Mouse (Mus musculus) G1E (cell line): ENCODE measurements around the gene Pla2g2c.

Experiments
- CTCF ChIP-seq: IDR thresholded peaks from 2 replicates; pipeline ENCODE4 v1.5.1; 2012; ENCODE audit warnings: low read depth, low read length, inconsistent platforms, mixed read lengths
- GATA1 ChIP-seq: IDR thresholded peaks from 2 replicates; pipeline ENCODE4 v1.6.1; 2012; ENCODE audit warnings: borderline replicate concordance, low read length, inconsistent platforms, mixed read lengths
- GATA2 ChIP-seq: IDR thresholded peaks from 2 replicates; pipeline ENCODE4 v1.6.1; 2012; ENCODE audit warnings: low read depth, low read length, inconsistent platforms, borderline replicate concordance
- POLR2AphosphoS5 ChIP-seq: IDR thresholded peaks from 2 replicates; pipeline ENCODE4 v1.6.1; 2012; ENCODE audit warnings: low read depth, low read length, inconsistent platforms; ENCODE audit not compliant: insufficient replicate concordance
- TAL1 ChIP-seq: conservative IDR thresholded peaks from 2 replicates; pipeline ENCODE4 v1.6.1; 2012; ENCODE audit warnings: low read depth, low read length, inconsistent platforms, mixed read lengths

DNA sequence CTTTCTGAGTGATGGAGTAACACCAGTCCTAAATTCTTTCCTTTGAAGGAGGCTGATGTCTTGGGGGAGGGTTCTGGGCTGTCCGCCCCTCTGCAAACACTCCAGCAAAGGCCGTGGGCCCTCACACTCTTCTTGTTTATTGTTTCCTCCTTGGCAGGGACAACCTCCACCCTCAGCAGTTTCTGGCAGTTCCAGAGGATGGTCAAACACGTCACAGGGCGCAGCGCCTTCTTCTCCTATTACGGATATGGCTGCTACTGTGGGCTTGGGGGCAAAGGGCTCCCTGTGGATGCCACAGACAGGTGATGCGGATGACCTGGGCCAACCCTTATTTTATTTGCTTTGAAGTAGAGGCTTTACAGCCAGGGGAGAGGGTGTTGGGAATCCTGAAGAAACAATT is 9.5 kb downstream of the Pla2g2c start:
- TF ChIP-seq CTCF = no peak
- TF ChIP-seq GATA1 = no peak
- no peak for TF ChIP-seq GATA2
- TF ChIP-seq POLR2AphosphoS5 = no peak
- TF ChIP-seq TAL1 = no peak
